Mouse (Mus musculus): ENCODE measurements around the gene Ccl3. TPM values are rescaled to one million over a fixed set of nuclear protein-coding genes. Genes with fewer than 3 reads are reported as not detected.

Gene Ccl3
- 10 to 100 TPM in 2 of 4 experiments, under 1 TPM in 1, not detected in 1; 0.43 to 25.0 (median 17.2) TPM for total RNA-seq (2022)

- DNase-seq (ENCODE audit: low spot score in 2 of 2), result no peak
Observed at GRCm38 (mm10) chr11:83649305-83649841, at the start of gene Ccl3. Gene Ccl3, minus strand, starts transcription at chr11:83649355.

- DNase-seq (ENCODE audit: low spot score in 2 of 2), result no peak
Observed at GRCm38 (mm10) chr11:83692008-83692407, 42.9 kb upstream of the Ccl3 start.

GRCm38 (mm10) chr11:83689918-83690317, 40.8 kb upstream of the Ccl3 start:
- no peak for DNase-seq (ENCODE audit: low spot score in 2 of 2)

- no peak for DNase-seq (ENCODE audit: low spot score in 2 of 2)
Observed at GRCm38 (mm10) chr11:83675665-83676064, 26.5 kb upstream of the Ccl3 start.

GRCm38 (mm10) chr11:83671743-83672142, 22.6 kb upstream of the Ccl3 start:
- no peak for DNase-seq (ENCODE audit: low spot score in 2 of 2)

- no peak for DNase-seq (ENCODE audit: low spot score in 2 of 2)
Observed at GRCm38 (mm10) chr11:83663532-83663931, 14.4 kb upstream of the Ccl3 start.

GRCm38 (mm10) chr11:83662204-83662603, 13.0 kb upstream of the Ccl3 start, which contains the start of gene Ccl4:
Gene Ccl4, plus strand, starts transcription at chr11:83662584.
- no peak for DNase-seq (ENCODE audit: low spot score in 2 of 2)

GRCm38 (mm10) chr11:83658797-83659196, 9.6 kb upstream of the Ccl3 start:
- no peak for DNase-seq (ENCODE audit: low spot score in 2 of 2)

- no peak for DNase-seq (ENCODE audit: low spot score in 2 of 2)
Observed at GRCm38 (mm10) chr11:83657508-83657907, 8.4 kb upstream of the Ccl3 start.

- DNase-seq (ENCODE audit: low spot score in 2 of 2), result no peak
Observed at GRCm38 (mm10) chr11:83654606-83655005, 5.5 kb upstream of the Ccl3 start.

- DNase-seq (ENCODE audit: low spot score in 2 of 2), result no peak
Observed at GRCm38 (mm10) chr11:83646356-83647149, 2.6 kb downstream of the Ccl3 start.

GRCm38 (mm10) chr11:83645521-83645920, 3.6 kb downstream of the Ccl3 start, which contains the start of gene Rpl9-ps1:
Gene Rpl9-ps1, minus strand, starts transcription at chr11:83645621.
- DNase-seq (ENCODE audit: low spot score in 2 of 2), result no peak

- no peak for DNase-seq (ENCODE audit: low spot score in 2 of 2)
Observed at GRCm38 (mm10) chr11:83641216-83641615, 7.9 kb downstream of the Ccl3 start.

- DNase-seq (ENCODE audit: low spot score in 2 of 2), result no peak
Observed at GRCm38 (mm10) chr11:83640141-83640540, 9.0 kb downstream of the Ccl3 start.

- DNase-seq (ENCODE audit: low spot score in 2 of 2), result no peak
Observed at GRCm38 (mm10) chr11:83639533-83639932, 9.6 kb downstream of the Ccl3 start.

- DNase-seq (ENCODE audit: low spot score in 2 of 2), result no peak
Observed at GRCm38 (mm10) chr11:83638934-83639333, 10.2 kb downstream of the Ccl3 start.

- DNase-seq (ENCODE audit: low spot score in 2 of 2), result no peak
Observed at GRCm38 (mm10) chr11:83636742-83637235, 12.4 kb downstream of the Ccl3 start.

GRCm38 (mm10) chr11:83634898-83635297, 14.3 kb downstream of the Ccl3 start:
- DNase-seq (ENCODE audit: low spot score in 2 of 2), result no peak

- no peak for DNase-seq (ENCODE audit: low spot score in 2 of 2)
Observed at GRCm38 (mm10) chr11:83634425-83634824, 14.7 kb downstream of the Ccl3 start.

- no peak for DNase-seq (ENCODE audit: low spot score in 2 of 2)
Observed at GRCm38 (mm10) chr11:83632744-83633143, 16.4 kb downstream of the Ccl3 start.

GRCm38 (mm10) chr11:83631065-83631464, 18.1 kb downstream of the Ccl3 start:
- no peak for DNase-seq (ENCODE audit: low spot score in 2 of 2)

- DNase-seq (ENCODE audit: low spot score in 2 of 2), result no peak
Observed at GRCm38 (mm10) chr11:83630630-83631029, 18.5 kb downstream of the Ccl3 start.

- DNase-seq (ENCODE audit: low spot score in 2 of 2), result no peak
Observed at GRCm38 (mm10) chr11:83628808-83629207, 20.3 kb downstream of the Ccl3 start.

Data from layer of hippocampus, adult 8-10 months (tissue).